Mouse (Mus musculus): ENCODE measurements around the gene Gm13178. TPM values are rescaled to one million over a fixed set of nuclear protein-coding genes. Genes with fewer than 3 reads are reported as not detected.
A peak's percentile ranks its signal among the peaks of the same experiment; 100 is the strongest.

Gm13178 gene
- not detected in 2 replicates for polyA plus RNA-seq (2015; fragmentation: Nextera tagmentation; extraction: Ambion mirVana)

- DNase-seq (ENCODE audit: low spot score), result no peak
Measured at GRCm38 (mm10) chr4:144721304-144721703, at the start of gene Gm13178. TSS of gene Gm13178 (minus strand) at chr4:144721404.

GRCm38 (mm10) chr4:144765722-144766121 is 44.5 kb upstream of the Gm13178 start:
- DNase-seq (ENCODE audit: low spot score), result peak; percentile 10

DNA sequence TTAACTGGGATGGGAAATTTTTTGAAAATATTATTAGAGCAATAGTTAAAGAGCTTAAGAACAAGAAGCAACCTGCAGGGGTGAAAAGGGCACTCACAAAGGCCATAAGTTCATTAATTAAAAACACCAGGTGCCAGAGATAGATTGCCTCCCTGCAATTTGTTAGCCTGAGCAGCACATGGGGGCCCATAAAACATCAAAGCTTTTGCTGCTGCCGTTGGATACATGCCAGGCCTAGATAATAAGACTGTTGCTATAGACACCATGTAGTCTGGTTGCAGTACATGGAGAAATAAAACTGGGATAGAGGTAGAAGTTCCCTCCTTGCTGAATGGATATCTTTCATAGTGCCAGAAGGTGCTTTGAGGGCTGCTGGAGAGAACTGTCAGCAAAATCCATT is 27.9 kb upstream of the Gm13178 start:
- DNase-seq (ENCODE audit: low spot score), result no peak

- DNase-seq (ENCODE audit: low spot score), result no peak
Measured at GRCm38 (mm10) chr4:144719691-144720090, 1.5 kb downstream of the Gm13178 start.

DNA sequence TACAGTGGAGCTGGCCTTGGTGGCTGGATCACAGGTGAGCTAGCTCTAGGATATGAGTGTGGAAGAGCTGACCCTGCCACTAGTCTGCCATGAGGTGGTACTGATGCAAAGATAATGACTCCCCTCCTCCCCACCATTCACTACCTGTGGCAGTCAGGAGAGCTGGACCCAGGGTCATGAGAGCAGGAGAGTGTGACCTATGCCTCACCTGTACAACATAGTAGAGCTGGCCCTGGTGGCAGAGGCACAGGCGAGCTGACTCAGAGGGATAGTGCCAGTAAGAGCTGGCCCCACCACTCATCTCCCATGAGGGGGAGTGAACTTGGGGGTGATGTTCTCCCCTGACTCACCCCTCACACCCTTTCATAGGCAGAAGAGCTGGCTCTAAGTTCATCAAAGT is 2.9 kb downstream of the Gm13178 start:
- DNase-seq (ENCODE audit: low spot score), result no peak

- DNase-seq (ENCODE audit: low spot score), result no peak
Measured at GRCm38 (mm10) chr4:144686268-144686667, 34.9 kb downstream of the Gm13178 start, which contains the start of gene Gm436. TSS of gene Gm436 (minus strand) at chr4:144686368.

Other genes with a start within 250 kb of the Gm13178 start
- not detected in 2 replicates for gene 9430007A20Rik, start 201.6 kb downstream of the Gm13178 start, polyA plus RNA-seq (2015; fragmentation: Nextera tagmentation; extraction: Ambion mirVana)
- not detected in 2 replicates for gene Gm13124, start 156.3 kb downstream of the Gm13178 start, polyA plus RNA-seq (2015; fragmentation: Nextera tagmentation; extraction: Ambion mirVana)
- not detected in 2 replicates for gene Aadacl4, start 107.7 kb downstream of the Gm13178 start, polyA plus RNA-seq (2015; fragmentation: Nextera tagmentation; extraction: Ambion mirVana)
- gene Gm436, start 35.0 kb downstream of the Gm13178 start, polyA plus RNA-seq (2015; fragmentation: Nextera tagmentation; extraction: Ambion mirVana), result not detected in 2 replicates
- gene Gm438, start 65.2 kb upstream of the Gm13178 start, polyA plus RNA-seq (2015; fragmentation: Nextera tagmentation; extraction: Ambion mirVana), result not detected in 2 replicates
- 129 and 131 TPM in 2 replicates for gene Dhrs3, start 171.4 kb upstream of the Gm13178 start, polyA plus RNA-seq (2015; fragmentation: Nextera tagmentation; extraction: Ambion mirVana)

All from thymus, postnatal 0 days (tissue).